Mouse (Mus musculus) E14TG2a.4 (cell line): Measurements from ENCODE around the gene 9130019O22Rik.
"Not testable (repeated sequence)": the region's sequence is repeated elsewhere in the genome, so short reads cannot be mapped to it uniquely, and the experiment has no call there.

Experiments used
- H3K27me3 ChIP-seq: 2 replicates; pipeline ENCODE4 v1.6.1; 2014; ENCODE audit warnings: low read length, control low read depth; ENCODE audit not compliant: insufficient read depth
- H3K36me3 ChIP-seq: 2 replicates; pipeline ENCODE4 v1.6.1; 2014; ENCODE audit warnings: low read length, control low read depth; ENCODE audit not compliant: insufficient read depth
- H3K4me1 ChIP-seq: replicated peaks from 2 replicates; pipeline ENCODE4 v1.6.1; 2014; ENCODE audit warnings: low read depth, low read length, control low read depth
- H3K4me3 ChIP-seq: replicated peaks from 2 replicates; pipeline ENCODE4 v1.5.1; 2014; ENCODE audit warnings: mild to moderate bottlenecking, low read length
- H3K9me3 ChIP-seq: 2 replicates; pipeline ENCODE4 v1.6.1; 2014; ENCODE audit warnings: low read length, control low read depth
- CTCF ChIP-seq: conservative IDR thresholded peaks from 2 replicates; pipeline ENCODE4 v1.5.1; 2014; ENCODE audit warnings: low read length
- NANOG ChIP-seq: IDR thresholded peaks from 2 replicates; pipeline ENCODE4 v1.6.1; 2014; ENCODE audit warnings: borderline replicate concordance, low read length, mixed read lengths
- POU5F1 ChIP-seq: IDR thresholded peaks from 2 replicates; pipeline ENCODE4 v1.6.1; 2014; ENCODE audit warnings: low read length, borderline replicate concordance

The 9130019O22Rik gene

GRCm38 (mm10) chr7:127390306-127390705 is 3.3 kb upstream of the 9130019O22Rik start:
- peaks cover 18% of the 10 kb centered on the region for H3K36me3 ChIP-seq
- H3K4me1 ChIP-seq, result peaks cover 38% of the 10 kb centered on the region
- H3K27me3 ChIP-seq, result peaks cover 20% of the 10 kb centered on the region
- H3K4me3 ChIP-seq, result no peak overlapping the region
- TF ChIP-seq NANOG (no peak), POU5F1 (no peak), CTCF (no peak)
- H3K9me3 ChIP-seq, result no peaks in the 10 kb centered on the region

GRCm38 (mm10) chr7:127388201-127388600 is 1.2 kb upstream of the 9130019O22Rik start:
- H3K27me3 ChIP-seq, result peaks cover 20% of the 10 kb centered on the region
- not testable (repeated sequence) for H3K9me3 ChIP-seq, H3K4me3 ChIP-seq
- peaks cover 39% of the 10 kb centered on the region for H3K4me1 ChIP-seq
- H3K36me3 ChIP-seq, result peaks cover 26% of the 10 kb centered on the region

GRCm38 (mm10) chr7:127385560-127385959 is 1.4 kb downstream of the 9130019O22Rik start:
- Histone ChIP-seq H3K36me3 (peaks cover 18% of the 10 kb centered on the region), H3K4me3 (peak overlapping the region; percentile 41), H3K27me3 (peaks cover 13% of the 10 kb centered on the region), H3K4me1 (peaks cover 19% of the 10 kb centered on the region)
- not testable (repeated sequence) for H3K9me3 ChIP-seq

- H3K4me3 ChIP-seq, result no peak overlapping the region
- peaks cover 18% of the 10 kb centered on the region for H3K36me3 ChIP-seq
- H3K9me3 ChIP-seq, result no peaks in the 10 kb centered on the region
- H3K27me3 ChIP-seq, result 0 out of 2 replicates have a peak, but pooled peaks cover 3% of the 10 kb centered on the region
- TF ChIP-seq POU5F1 (no peak), CTCF (no peak), NANOG (no peak)
- peaks cover 17% of the 10 kb centered on the region for H3K4me1 ChIP-seq
Measured at GRCm38 (mm10) chr7:127378310-127378921, 8.6 kb downstream of the 9130019O22Rik start.

- peak within 1 kb of the TSS; percentile 91 for H3K4me3 ChIP-seq
- peaks cover 20% of the 10 kb centered on the region for H3K4me1 ChIP-seq
- peak; percentile 23 for TF ChIP-seq CTCF
- H3K36me3 ChIP-seq, result peaks cover 20% of the 10 kb centered on the region
- H3K9me3 ChIP-seq, H3K27me3 ChIP-seq: not testable (repeated sequence)
Measured at GRCm38 (mm10) chr7:127375271-127376245, 11.4 kb downstream of the 9130019O22Rik start, which contains the start of gene Zfp747. TSS of gene Zfp747 (minus strand) at chr7:127376050.

- not testable (repeated sequence) for H3K27me3 ChIP-seq
Measured at GRCm38 (mm10) chr7:127371870-127372269, 15.1 kb downstream of the 9130019O22Rik start.

GRCm38 (mm10) chr7:127371213-127371612 is 15.8 kb downstream of the 9130019O22Rik start:
- Histone ChIP-seq H3K36me3 (peaks cover 20% of the 10 kb centered on the region), H3K4me3 (no peak overlapping the region), H3K4me1 (peaks cover 27% of the 10 kb centered on the region), H3K9me3 (no peaks in the 10 kb centered on the region), H3K27me3 (no peaks in the 10 kb centered on the region)
- TF ChIP-seq CTCF (no peak), NANOG (no peak), POU5F1 (no peak)

More at GRCm38 (mm10) chr7:127371870-127372269, 15.1 kb downstream of the 9130019O22Rik start:
- H3K36me3 ChIP-seq, result peaks cover 20% of the 10 kb centered on the region
- H3K4me3 ChIP-seq, H3K9me3 ChIP-seq: not testable (repeated sequence)
- H3K4me1 ChIP-seq, result peaks cover 27% of the 10 kb centered on the region
- TF ChIP-seq CTCF, result peak; percentile 45

GRCm38 (mm10) chr7:127366249-127366648 is 20.7 kb downstream of the 9130019O22Rik start:
- no peaks in the 10 kb centered on the region for H3K36me3 ChIP-seq
- peaks cover 30% of the 10 kb centered on the region for H3K4me1 ChIP-seq
- no peaks in the 10 kb centered on the region for H3K9me3 ChIP-seq
- no peak overlapping the region for H3K4me3 ChIP-seq
- TF ChIP-seq POU5F1, result no peak
- TF ChIP-seq CTCF, result no peak
- no peak for TF ChIP-seq NANOG
- peaks cover 26% of the 10 kb centered on the region for H3K27me3 ChIP-seq

- H3K9me3 ChIP-seq, result no peaks in the 10 kb centered on the region
- H3K27me3 ChIP-seq, result peaks cover 37% of the 10 kb centered on the region
- H3K4me1 ChIP-seq, result peaks cover 30% of the 10 kb centered on the region
- peak overlapping the region; percentile 77 for H3K4me3 ChIP-seq
- H3K36me3 ChIP-seq, result no peaks in the 10 kb centered on the region
- TF ChIP-seq POU5F1 (no peak), CTCF (no peak), NANOG (no peak)
Measured at GRCm38 (mm10) chr7:127364166-127364565, 22.8 kb downstream of the 9130019O22Rik start.
